Mouse (Mus musculus): ENCODE measurements around the gene Scd2. TPM values are rescaled to one million over a fixed set of nuclear protein-coding genes. Genes with fewer than 3 reads are reported as not detected.

Gene Scd2
- polyA plus RNA-seq, 1 experiment from 2014 or later: 150 TPM

DNA sequence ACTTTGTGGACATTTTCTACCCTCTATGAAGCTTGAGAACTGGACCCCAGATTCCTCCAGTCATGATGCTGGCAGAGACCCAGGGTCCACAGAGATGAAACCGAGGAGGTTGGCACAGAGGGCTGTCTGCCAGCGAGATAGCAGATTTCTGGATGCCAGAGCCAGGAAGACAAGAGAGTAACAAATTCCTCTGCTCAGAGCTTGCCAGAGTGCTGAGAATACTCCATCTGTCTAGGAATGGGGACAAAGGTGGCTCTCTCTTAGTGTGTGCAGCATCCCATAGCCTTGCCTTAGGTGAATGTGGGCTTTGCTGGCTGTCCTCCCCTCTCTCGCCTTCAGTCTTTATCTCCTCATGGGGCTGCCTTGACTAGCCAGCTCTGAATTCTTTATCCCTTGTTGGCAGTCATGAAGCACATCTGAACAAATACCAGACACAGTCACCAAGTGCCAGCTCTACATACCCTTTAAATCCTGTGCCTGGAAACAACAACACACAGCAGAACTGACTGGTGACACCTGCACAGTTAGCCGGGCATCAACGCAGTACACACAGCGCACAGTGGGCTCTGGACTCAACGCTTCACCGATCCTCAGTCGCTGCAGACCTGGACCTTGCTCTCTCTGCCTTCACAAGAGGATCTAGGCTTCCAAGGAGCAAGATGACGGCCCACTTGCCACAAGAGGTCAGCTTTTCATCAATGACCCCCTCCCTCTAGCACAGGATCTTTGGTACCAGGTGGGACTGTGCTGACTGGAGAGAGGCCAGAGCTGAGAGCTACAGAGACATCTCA, 39.6 kb downstream of the Scd2 start, which contains the start of gene Scd4:
Gene Scd4 (plus strand): TSS at position 260 of the 791 bp plus-strand sequence.
- no peaks in the 10 kb centered on the region for H3K9me3 ChIP-seq (replicated peaks; ENCODE audit: control insufficient read depth, low read length)
- H3K9ac ChIP-seq (ENCODE audit: low read depth, low read length): no peak within 1 kb of the TSS
- H3K4me2 ChIP-seq: no peak within 1 kb of the TSS
- no peak within 1 kb of the TSS for H3K27ac ChIP-seq (ENCODE audit: low read depth, low read length)
- peaks cover 4% of the 10 kb centered on the region for H3K4me1 ChIP-seq (ENCODE audit: control insufficient read depth, insufficient read depth, low read length)
- WGBS (ENCODE audit: insufficient replicate concordance): 69% methylated on average over 10 of the region's 10 CpGs
- no peak for ATAC-seq (replicated peaks; ENCODE audit: insufficient number of reproducible peaks, low FRiP score, low TSS enrichment)
- H3K4me3 ChIP-seq (ENCODE audit: low read depth, low read length): no peak within 1 kb of the TSS
- H3K27me3 ChIP-seq (ENCODE audit: control insufficient read depth, insufficient read depth, low read length): no peaks in the 10 kb centered on the region; the same call in 1 of the 2 replicates
- H3K36me3 ChIP-seq (ENCODE audit: control insufficient read depth, insufficient read depth, low read length): no peaks in the 10 kb centered on the region

DNA sequence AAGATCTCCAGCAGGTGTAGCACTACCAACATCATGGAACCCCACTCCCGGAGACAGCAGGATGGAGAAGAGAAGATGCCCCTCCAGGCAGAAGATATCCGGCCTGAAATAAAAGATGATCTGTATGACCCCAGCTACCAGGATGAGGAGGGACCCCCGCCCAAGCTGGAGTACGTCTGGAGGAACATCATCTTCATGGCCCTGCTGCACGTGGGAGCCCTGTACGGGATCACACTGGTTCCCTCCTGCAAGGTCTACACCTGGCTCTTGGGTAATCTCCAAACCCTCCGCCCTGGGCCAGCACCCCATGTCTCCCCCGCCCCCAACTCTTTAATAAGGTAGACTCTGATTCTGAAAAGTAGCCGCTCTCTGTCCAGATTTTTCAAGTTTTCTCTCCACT, 40.5 kb downstream of the Scd2 start:
- Histone ChIP-seq H3K4me3 (ENCODE audit: low read depth, low read length) (no peak overlapping the region), H3K27ac (ENCODE audit: low read depth, low read length) (no peak overlapping the region), H3K36me3 (ENCODE audit: control insufficient read depth, insufficient read depth, low read length) (no peaks in the 10 kb centered on the region), H3K9me3 (replicated peaks; ENCODE audit: control insufficient read depth, low read length) (no peaks in the 10 kb centered on the region), H3K4me1 (ENCODE audit: control insufficient read depth, insufficient read depth, low read length) (peaks cover 4% of the 10 kb centered on the region), H3K4me2 (no peak overlapping the region), H3K27me3 (ENCODE audit: control insufficient read depth, insufficient read depth, low read length) (no peaks in the 10 kb centered on the region; the same call in 1 of the 2 replicates), H3K9ac (ENCODE audit: low read depth, low read length) (no peak overlapping the region)
- 81% methylated on average over 9 of the region's 9 CpGs for WGBS (ENCODE audit: insufficient replicate concordance)
- ATAC-seq (replicated peaks; ENCODE audit: insufficient number of reproducible peaks, low FRiP score, low TSS enrichment): no peak

DNA sequence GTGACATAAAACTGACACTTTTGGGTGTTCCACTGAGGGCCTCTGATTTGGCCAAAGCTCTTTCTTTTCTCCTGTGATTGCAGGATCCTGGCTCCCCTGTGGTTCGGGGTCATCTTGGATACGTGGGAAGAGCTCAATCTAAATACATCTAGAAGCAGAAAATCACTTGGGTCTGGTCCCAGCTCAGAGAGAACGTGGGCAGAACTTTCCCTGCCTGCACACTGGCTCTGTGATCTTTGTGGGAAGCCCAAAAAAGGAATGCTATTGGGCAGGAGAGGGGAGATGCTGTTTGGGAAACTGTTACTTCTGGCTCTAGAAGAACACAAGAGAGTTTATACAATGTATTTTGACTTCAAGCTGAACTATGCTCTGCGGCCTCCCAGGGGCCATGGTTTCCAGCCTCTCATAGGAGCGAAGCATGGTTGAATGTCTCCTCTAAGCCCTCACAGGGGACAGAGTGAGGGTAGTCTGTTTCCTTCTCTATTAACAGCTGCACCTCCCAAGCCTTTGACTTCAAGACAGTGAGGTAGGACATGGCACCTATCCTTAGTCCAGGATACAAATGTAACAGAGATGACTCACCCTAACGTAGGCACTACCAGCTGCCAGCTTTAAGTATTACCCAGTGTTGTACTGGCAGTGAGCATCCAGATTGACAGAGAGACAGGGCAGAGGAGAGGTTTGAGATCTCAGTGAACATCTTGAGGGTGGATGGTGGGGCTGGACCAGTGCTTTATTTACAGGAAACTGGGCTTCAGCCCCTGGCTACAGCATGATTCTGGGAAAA, 42.6 kb downstream of the Scd2 start:
- H3K4me1 ChIP-seq (ENCODE audit: control insufficient read depth, insufficient read depth, low read length): peaks cover 4% of the 10 kb centered on the region
- H3K27ac ChIP-seq (ENCODE audit: low read depth, low read length): no peak overlapping the region
- WGBS (ENCODE audit: insufficient replicate concordance): 76% methylated on average over 6 of the region's 6 CpGs
- no peak overlapping the region for H3K4me3 ChIP-seq (ENCODE audit: low read depth, low read length)
- no peaks in the 10 kb centered on the region for H3K9me3 ChIP-seq (replicated peaks; ENCODE audit: control insufficient read depth, low read length)
- ATAC-seq (replicated peaks; ENCODE audit: insufficient number of reproducible peaks, low FRiP score, low TSS enrichment): no peak
- no peak overlapping the region for H3K4me2 ChIP-seq
- no peaks in the 10 kb centered on the region for H3K36me3 ChIP-seq (ENCODE audit: control insufficient read depth, insufficient read depth, low read length)
- H3K9ac ChIP-seq (ENCODE audit: low read depth, low read length): no peak overlapping the region
- H3K27me3 ChIP-seq (ENCODE audit: control insufficient read depth, insufficient read depth, low read length): no peaks in the 10 kb centered on the region; the same call in 1 of the 2 replicates

DNA sequence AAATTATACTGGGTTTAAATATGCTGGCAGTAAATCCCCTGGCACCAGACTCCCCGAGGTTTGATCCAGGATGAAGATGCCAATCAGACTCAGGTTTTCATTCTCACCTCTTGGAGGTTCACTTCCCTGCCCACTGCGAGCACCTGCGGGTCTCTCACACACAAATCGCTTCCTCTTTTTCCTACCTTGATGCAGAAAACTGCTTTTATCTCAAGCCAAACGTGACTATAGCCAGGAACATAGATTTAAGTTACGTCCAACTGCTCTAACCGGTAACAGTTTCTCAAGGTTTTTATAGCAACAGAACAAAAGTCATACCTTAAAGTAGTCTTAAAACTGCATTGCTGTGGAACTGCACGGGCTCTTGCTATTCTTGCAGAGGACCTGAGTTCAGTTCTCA, 56.2 kb downstream of the Scd2 start:
- Histone ChIP-seq H3K4me1 (ENCODE audit: control insufficient read depth, insufficient read depth, low read length) (no peaks in the 10 kb centered on the region), H3K9ac (ENCODE audit: low read depth, low read length) (no peak overlapping the region), H3K9me3 (replicated peaks; ENCODE audit: control insufficient read depth, low read length) (no peaks in the 10 kb centered on the region), H3K4me2 (no peak overlapping the region), H3K4me3 (ENCODE audit: low read depth, low read length) (no peak overlapping the region), H3K27me3 (ENCODE audit: control insufficient read depth, insufficient read depth, low read length) (no peaks in the 10 kb centered on the region), H3K27ac (ENCODE audit: low read depth, low read length) (no peak overlapping the region), H3K36me3 (ENCODE audit: control insufficient read depth, insufficient read depth, low read length) (no peaks in the 10 kb centered on the region)
- ATAC-seq (replicated peaks; ENCODE audit: insufficient number of reproducible peaks, low FRiP score, low TSS enrichment): no peak
- 83% methylated on average over 8 of the region's 8 CpGs for WGBS (ENCODE audit: insufficient replicate concordance)

DNA sequence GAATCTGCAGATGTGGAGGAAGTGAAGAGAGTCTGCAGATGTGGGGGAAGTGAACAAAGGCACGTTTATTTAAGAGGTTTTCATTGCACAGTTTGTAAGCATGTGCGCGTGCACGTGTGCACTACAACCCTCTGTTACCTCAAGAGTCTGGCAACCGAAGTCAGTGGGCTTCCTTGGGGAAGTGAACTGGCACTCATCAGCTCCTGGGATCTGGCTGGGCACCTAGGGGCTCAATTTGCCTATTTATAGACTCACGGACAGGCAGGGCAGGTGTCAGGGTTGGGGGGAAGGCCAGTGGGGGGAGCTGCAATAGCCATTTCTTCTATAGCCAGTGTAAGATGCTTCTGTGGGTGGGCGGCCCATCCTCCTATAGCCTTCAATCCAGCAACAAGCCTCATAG, 58.3 kb downstream of the Scd2 start:
- no peaks in the 10 kb centered on the region for H3K9me3 ChIP-seq (replicated peaks; ENCODE audit: control insufficient read depth, low read length)
- H3K4me2 ChIP-seq: no peak overlapping the region
- no peak for ATAC-seq (replicated peaks; ENCODE audit: insufficient number of reproducible peaks, low FRiP score, low TSS enrichment)
- no peaks in the 10 kb centered on the region for H3K27me3 ChIP-seq (ENCODE audit: control insufficient read depth, insufficient read depth, low read length)
- H3K27ac ChIP-seq (ENCODE audit: low read depth, low read length): no peak overlapping the region
- 81% methylated on average over 7 of the region's 7 CpGs for WGBS (ENCODE audit: insufficient replicate concordance)
- H3K9ac ChIP-seq (ENCODE audit: low read depth, low read length): no peak overlapping the region
- H3K4me3 ChIP-seq (ENCODE audit: low read depth, low read length): no peak overlapping the region
- H3K36me3 ChIP-seq (ENCODE audit: control insufficient read depth, insufficient read depth, low read length): no peaks in the 10 kb centered on the region
- no peaks in the 10 kb centered on the region for H3K4me1 ChIP-seq (ENCODE audit: control insufficient read depth, insufficient read depth, low read length)

Small RNAs within 50 kb of the gene (microRNA-seq; reads per million reads assigned to microRNA genes)
- gene Mir5114 (ENCODE audit: borderline number of aligned reads): 1.8 reads per million, percentile 22 among the genes with 10 or more reads in this experiment

Other genes with a start within 250 kb of the Scd2 start
- 14.4 and 16.2 TPM in 2 replicates for gene Erlin1, start 223.9 kb upstream of the Scd2 start, polyA plus RNA-seq (2014; fragmentation: Nextera tagmentation; extraction: Ambion mirVana)
- 31.8 and 38.9 TPM in 2 replicates for gene Chuk, start 186.2 kb upstream of the Scd2 start, polyA plus RNA-seq (2014; fragmentation: Nextera tagmentation; extraction: Ambion mirVana)
- 22.4 and 26.1 TPM in 2 replicates for gene Cwf19l1, start 157.8 kb upstream of the Scd2 start, polyA plus RNA-seq (2014; fragmentation: Nextera tagmentation; extraction: Ambion mirVana)
- 65.5 and 76.0 TPM in 2 replicates for gene Bloc1s2, start 147.2 kb upstream of the Scd2 start, polyA plus RNA-seq (2014; fragmentation: Nextera tagmentation; extraction: Ambion mirVana)
- not detected in 2 replicates for gene Pkd2l1, start 101.2 kb upstream of the Scd2 start, polyA plus RNA-seq (2014; fragmentation: Nextera tagmentation; extraction: Ambion mirVana)
- 0.21 TPM in 1 of 2 replicates, not detected in the other for gene Scd3, start 90.4 kb upstream of the Scd2 start, polyA plus RNA-seq (2014; fragmentation: Nextera tagmentation; extraction: Ambion mirVana)
- gene Scd4, start 39.4 kb downstream of the Scd2 start, polyA plus RNA-seq (2014; fragmentation: Nextera tagmentation; extraction: Ambion mirVana): 0.11 and 0.18 TPM in 2 replicates
- gene Scd1, start 114.2 kb downstream of the Scd2 start, polyA plus RNA-seq (2014; fragmentation: Nextera tagmentation; extraction: Ambion mirVana): 2.1 and 2.2 TPM in 2 replicates
- not detected in 2 replicates for gene Wnt8b, start 199.8 kb downstream of the Scd2 start, polyA plus RNA-seq (2014; fragmentation: Nextera tagmentation; extraction: Ambion mirVana)